Mouse (Mus musculus) thymus, postnatal 14 days (tissue): ENCODE results near the gene Arl4a.

ENCODE experiments used
- DNase-seq: peaks from one replicate; pipeline ENCODE4 v3.0.0; 2021

Arl4a gene

GRCm38 (mm10) chr12:39957931-39958671, 79.7 kb downstream of the Arl4a start:
- DNase-seq = no peak

- DNase-seq = no peak
Observed at GRCm38 (mm10) chr12:39956396-39956795, 81.4 kb downstream of the Arl4a start.
